Mouse (Mus musculus) midbrain, postnatal 0 days (tissue): ENCODE data around the gene Sh3bp5. TPM values are rescaled to one million over a fixed set of nuclear protein-coding genes. Genes with fewer than 3 reads are reported as not detected.

Experiments
- ATAC-seq: fragments of 200-750 bp; cut with Nextera tagmentation; 2 replicates; pipeline ENCODE4 v1.8.0; 2017; ENCODE audit warnings: moderate number of reproducible peaks, mild to moderate bottlenecking, moderate TSS enrichment, moderate library complexity; ENCODE audit not compliant: low FRiP score
- DNase-seq: peaks from one replicate; pipeline ENCODE4 v3.0.0-alpha.2; 2015; ENCODE audit warnings: low spot score
- H3K27ac ChIP-seq: fragments of 300-500 bp; sonication (generic); 2 replicates; pipeline ENCODE4 v1.5.1; 2014; ENCODE audit warnings: low read depth, mild to moderate bottlenecking, low read length, mixed read lengths
- H3K27me3 ChIP-seq: fragments of 300-500 bp; sonication (generic); 2 replicates; pipeline ENCODE4 v1.6.1; 2014; ENCODE audit warnings: low read length, control low read depth, mixed read lengths; ENCODE audit not compliant: insufficient read depth
- H3K36me3 ChIP-seq: fragments of 300-500 bp; sonication (generic); 2 replicates; pipeline ENCODE4 v1.6.1; 2014; ENCODE audit warnings: low read length, control low read depth, mixed read lengths; ENCODE audit not compliant: insufficient read depth
- H3K4me1 ChIP-seq: fragments of 300-500 bp; sonication (generic); 2 replicates; pipeline ENCODE4 v1.6.1; 2014; ENCODE audit warnings: mild to moderate bottlenecking, control low read depth, antibody characterized with exemption, low read length, mixed read lengths; ENCODE audit not compliant: insufficient read depth
- H3K4me2 ChIP-seq: fragments of 300-500 bp; sonication (generic); 2 replicates; pipeline ENCODE4 v1.6.1; 2014; ENCODE audit warnings: low read depth, mild to moderate bottlenecking, low read length, mixed read lengths; ENCODE audit not compliant: poor library complexity, severe bottlenecking
- H3K4me3 ChIP-seq: fragments of 300-500 bp; sonication (generic); 2 replicates; pipeline ENCODE4 v1.5.1; 2014; ENCODE audit warnings: low read depth, mild to moderate bottlenecking, low read length, moderate library complexity
- H3K9ac ChIP-seq: fragments of 300-500 bp; sonication (generic); replicated peaks from 2 replicates; pipeline ENCODE4 v1.6.1; 2014; ENCODE audit warnings: mild to moderate bottlenecking, low read length, moderate library complexity, mixed read lengths; ENCODE audit not compliant: poor library complexity, severe bottlenecking
- H3K9me3 ChIP-seq: fragments of 300-500 bp; sonication (generic); 2 replicates; pipeline ENCODE4 v1.6.1; 2016; ENCODE audit warnings: low read length, control low read depth
- CTCF ChIP-seq: IDR thresholded peaks from 2 replicates; pipeline ENCODE4 v1.5.1; 2016; ENCODE audit warnings: antibody characterized with exemption, mild to moderate bottlenecking
- WGBS: fragments of 180-500 bp; shearing (Covaris S2); extraction: QIAGEN DNeasy Blood & Tissue Kit; methylation state at CpG from one replicate; pipeline ENCODE4 v1.1.7; 2014; 5-methylcytosine and 5-hydroxymethylcytosine counted together
- polyA plus RNA-seq: library from polyadenylated mRNA; unstranded; fragments of >200 nt; fragmentation: Nextera tagmentation; extraction: Ambion mirVana; gene quantifications from 2 replicates; pipeline ENCODE4 v1.2.1, GENCODE M21; 2015
- total RNA-seq: library from RNA; depleted of rRNA; stranded (reverse); fragments of >200 nt; gene quantifications from 2 replicates; pipeline ENCODE4 v1.2.3, GENCODE M21; 2014

Gene Sh3bp5
- total and polyA plus RNA-seq, 2 experiments from 2014 or later = 61.7 to 165 TPM

- DNase-seq (no peak), ATAC-seq (no peak)
- no peak for TF ChIP-seq CTCF
- Histone ChIP-seq H3K27me3 (no peaks in the 10 kb centered on the region), H3K36me3 (no peaks in the 10 kb centered on the region), H3K9me3 (no peaks in the 10 kb centered on the region), H3K4me3 (no peak overlapping the region), H3K4me1 (0 out of 2 replicates have a peak, but pooled peaks cover 2% of the 10 kb centered on the region), H3K9ac (no peak overlapping the region), H3K4me2 (no peak overlapping the region), H3K27ac (no peak overlapping the region)
- 41% methylated on average over 7 of the region's 7 CpGs for WGBS
Measured at GRCm38 (mm10) chr14:31420985-31421384, 14.9 kb downstream of the Sh3bp5 start.

DNA sequence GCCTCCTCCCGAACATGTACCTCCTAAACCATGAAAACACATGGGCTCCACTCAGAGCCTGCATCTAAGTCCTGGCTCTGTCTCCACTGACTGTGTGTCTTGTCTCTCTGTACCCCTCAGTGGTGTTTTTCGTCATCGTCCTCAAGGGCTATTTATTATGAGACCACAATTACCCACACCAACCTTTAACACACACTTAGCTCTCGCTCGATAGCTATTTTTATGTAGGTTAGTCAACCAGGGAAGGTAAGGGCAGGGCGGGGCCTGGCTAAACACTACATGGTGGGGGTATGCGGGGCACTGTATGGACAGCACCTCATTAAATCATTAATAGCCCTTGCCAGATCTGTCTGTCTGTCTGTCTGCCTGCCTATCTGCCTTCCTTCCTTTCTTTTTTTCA is 15.3 kb downstream of the Sh3bp5 start:
- H3K4me2 ChIP-seq = no peak overlapping the region
- H3K9me3 ChIP-seq = no peaks in the 10 kb centered on the region
- DNase-seq (no peak), ATAC-seq (no peak)
- H3K27ac ChIP-seq = no peak overlapping the region
- WGBS = 92% methylated on average over 7 of the region's 7 CpGs
- peaks cover 2% of the 10 kb centered on the region; the same call in 1 of the 2 replicates for H3K4me1 ChIP-seq
- H3K4me3 ChIP-seq = no peak overlapping the region
- no peak overlapping the region for H3K9ac ChIP-seq
- H3K36me3 ChIP-seq = no peaks in the 10 kb centered on the region
- H3K27me3 ChIP-seq = no peaks in the 10 kb centered on the region
- no peak for TF ChIP-seq CTCF

DNA sequence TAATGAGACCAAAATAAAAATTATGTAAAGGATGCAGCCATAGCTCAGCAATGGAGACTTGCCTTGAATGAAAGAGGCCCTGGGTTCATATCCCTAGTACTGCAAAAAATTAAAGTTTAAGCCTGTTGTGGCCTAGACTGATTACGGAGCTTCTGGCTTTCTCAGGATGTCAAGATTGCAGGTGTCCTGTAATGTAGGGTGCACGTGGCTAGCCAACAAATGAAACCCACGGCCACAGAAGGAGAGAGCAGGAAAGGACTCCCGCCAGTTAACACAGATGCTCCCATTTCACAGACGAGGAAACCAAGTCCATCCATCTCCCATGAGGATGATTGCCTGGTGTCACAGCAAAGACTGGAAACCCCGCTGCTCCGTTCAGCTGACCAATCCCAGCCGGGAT is 15.7 kb downstream of the Sh3bp5 start:
- H3K4me1 ChIP-seq = peaks cover 4% of the 10 kb centered on the region; the same call in 1 of the 2 replicates
- H3K4me3 ChIP-seq = no peak overlapping the region
- no peaks in the 10 kb centered on the region for H3K27me3 ChIP-seq
- 96% methylated on average over 8 of the region's 8 CpGs for WGBS
- DNase-seq = no peak
- no peak overlapping the region for H3K9ac ChIP-seq
- no peaks in the 10 kb centered on the region for H3K9me3 ChIP-seq
- TF ChIP-seq CTCF = no peak
- H3K4me2 ChIP-seq = no peak overlapping the region
- H3K36me3 ChIP-seq = no peaks in the 10 kb centered on the region
- no peak for ATAC-seq
- H3K27ac ChIP-seq = no peak overlapping the region

DNA sequence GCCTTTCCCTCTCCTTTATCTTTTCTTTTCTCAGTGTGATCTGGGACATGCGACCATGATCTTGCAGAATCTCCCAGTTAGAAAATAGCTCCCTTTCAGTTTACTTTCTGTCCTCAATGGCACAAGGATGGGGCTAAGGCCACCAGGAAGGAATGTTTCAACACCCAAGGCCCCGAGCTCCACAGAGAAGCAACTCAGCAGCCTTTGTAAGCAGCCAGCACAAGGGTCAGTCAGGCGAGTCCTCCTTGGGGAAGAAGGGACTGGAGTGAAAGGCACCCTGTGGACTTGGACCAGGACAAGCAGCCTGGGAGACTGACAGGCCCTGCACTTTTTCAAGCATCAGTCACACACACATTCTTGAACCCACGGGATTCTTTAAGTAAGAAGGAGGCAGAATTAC is 16.6 kb downstream of the Sh3bp5 start:
- no peak for ATAC-seq
- H3K27me3 ChIP-seq = no peaks in the 10 kb centered on the region
- no peaks in the 10 kb centered on the region for H3K9me3 ChIP-seq
- H3K4me2 ChIP-seq = no peak overlapping the region
- WGBS = 27% methylated on average over 4 of the region's 4 CpGs
- no peak for TF ChIP-seq CTCF
- DNase-seq = no peak
- H3K4me1 ChIP-seq = peaks cover 4% of the 10 kb centered on the region
- H3K9ac ChIP-seq = no peak overlapping the region
- H3K36me3 ChIP-seq = no peaks in the 10 kb centered on the region
- H3K4me3 ChIP-seq = no peak overlapping the region
- no peak overlapping the region for H3K27ac ChIP-seq

- Histone ChIP-seq H3K27me3 (no peaks in the 10 kb centered on the region), H3K36me3 (0 out of 2 replicates have a peak, but pooled peaks cover 4% of the 10 kb centered on the region), H3K4me1 (peaks cover 2% of the 10 kb centered on the region), H3K27ac (no peak overlapping the region), H3K9me3 (no peaks in the 10 kb centered on the region), H3K4me2 (no peak overlapping the region), H3K9ac (no peak overlapping the region), H3K4me3 (no peak overlapping the region)
- ATAC-seq (no peak), DNase-seq (no peak)
- no peak for TF ChIP-seq CTCF
- WGBS = 85% methylated on average over 16 of the region's 16 CpGs
Measured at GRCm38 (mm10) chr14:31416835-31417549, 18.9 kb downstream of the Sh3bp5 start.

DNA sequence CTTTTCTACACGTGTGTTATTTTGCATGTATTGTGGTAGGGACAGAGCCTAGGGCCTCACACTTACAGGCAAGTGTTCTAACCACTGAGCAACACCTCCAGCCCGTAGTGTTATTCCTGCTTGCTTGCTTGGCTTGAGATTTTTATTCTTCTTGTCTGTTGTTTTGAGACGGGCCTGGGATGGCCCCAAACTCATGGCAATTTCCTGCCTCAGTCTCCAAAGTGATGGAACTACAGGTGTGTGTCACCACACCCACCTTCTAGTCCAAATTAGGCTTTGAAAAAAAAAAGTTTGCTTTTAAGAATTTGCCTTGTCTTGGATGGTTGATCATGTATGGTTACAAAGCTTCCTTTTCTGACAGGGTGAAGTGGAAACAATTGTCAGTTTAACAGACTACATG is 19.5 kb downstream of the Sh3bp5 start:
- WGBS = 79% methylated on average over 3 of the region's 3 CpGs
- no peak overlapping the region for H3K9ac ChIP-seq
- ATAC-seq (no peak), DNase-seq (no peak)
- H3K4me3 ChIP-seq = no peak overlapping the region
- no peak overlapping the region for H3K27ac ChIP-seq
- no peaks in the 10 kb centered on the region for H3K27me3 ChIP-seq
- TF ChIP-seq CTCF = no peak
- peaks cover 2% of the 10 kb centered on the region for H3K4me1 ChIP-seq
- no peak overlapping the region for H3K4me2 ChIP-seq
- peaks cover 5% of the 10 kb centered on the region for H3K36me3 ChIP-seq
- H3K9me3 ChIP-seq = no peaks in the 10 kb centered on the region
